Mouse (Mus musculus): Measurements from ENCODE around the gene Ltk. TPM values are rescaled to one million over a fixed set of nuclear protein-coding genes. Genes with fewer than 3 reads are reported as not detected.

Gene Ltk
- total and polyA plus RNA-seq, 2 experiments from 2014 or later: 2.0 to 8.5 TPM

DNA sequence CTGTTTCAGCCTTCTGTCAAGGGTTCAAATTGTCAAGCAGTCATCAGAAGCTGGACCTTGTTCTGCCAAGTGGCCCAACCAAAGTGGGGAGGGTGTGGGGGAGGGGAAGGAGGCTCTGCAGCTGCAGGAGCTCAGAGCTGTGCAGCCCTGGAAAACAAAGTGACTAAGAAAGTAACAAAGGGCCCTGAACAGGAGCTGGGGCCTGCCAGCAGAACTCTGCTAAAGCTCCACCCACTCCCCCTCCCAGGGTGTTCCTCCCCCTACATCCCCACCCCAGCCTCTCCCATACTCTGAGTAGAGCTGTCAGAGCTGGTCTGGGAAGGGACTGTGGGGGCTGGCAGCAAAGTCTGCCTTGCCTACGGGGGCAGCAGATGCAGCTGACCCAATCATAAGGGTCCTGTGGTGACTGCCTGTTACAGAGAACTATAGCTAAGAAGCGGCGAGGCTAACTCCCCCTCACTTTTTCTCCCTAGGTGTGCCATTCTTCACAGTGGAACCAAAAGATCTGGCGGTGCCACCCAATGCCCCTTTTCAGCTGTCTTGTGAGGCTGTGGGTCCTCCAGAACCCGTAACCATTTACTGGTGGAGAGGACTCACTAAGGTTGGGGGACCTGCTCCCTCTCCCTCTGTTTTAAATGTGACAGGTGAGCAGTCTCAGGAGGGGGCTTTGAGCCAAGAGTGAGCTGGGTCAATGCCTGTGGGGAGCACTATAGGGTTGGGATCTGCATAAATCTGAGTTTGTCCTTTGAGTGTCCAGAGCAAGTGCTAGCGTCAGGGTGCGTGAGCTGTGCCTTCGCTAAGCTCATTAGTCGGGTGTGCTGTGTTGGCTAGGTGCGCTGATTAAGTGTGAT lies 42.8 kb upstream of the Ltk start:
- DNase-seq (ENCODE audit: low spot score): peak; percentile 56
- H3K4me1 ChIP-seq (ENCODE audit: insufficient read depth, low read length): peaks cover 23% of the 10 kb centered on the region
- H3K27me3 ChIP-seq (ENCODE audit: insufficient read depth, low read length): no peaks in the 10 kb centered on the region
- TF ChIP-seq CTCF (IDR thresholded peaks at IDR 0.05; ENCODE audit: low read depth): no peak
- no peak overlapping the region for H3K4me2 ChIP-seq (ENCODE audit: low read depth, low read length)
- H3K27ac ChIP-seq: peak overlapping the region; percentile 54; the same call in 1 of the 2 replicates
- H3K4me3 ChIP-seq (ENCODE audit: low read length): no peak overlapping the region
- ATAC-seq: peak; percentile 44; the same call in 1 of the 2 replicates
- no peak overlapping the region for H3K9ac ChIP-seq (replicated peaks; ENCODE audit: low read length)
- H3K36me3 ChIP-seq (ENCODE audit: insufficient read depth, low read length): peaks cover 6% of the 10 kb centered on the region; the same call in 1 of the 2 replicates
- H3K9me3 ChIP-seq (ENCODE audit: low read length): no peaks in the 10 kb centered on the region
- WGBS: 34% methylated on average over 10 of the region's 10 CpGs

DNA sequence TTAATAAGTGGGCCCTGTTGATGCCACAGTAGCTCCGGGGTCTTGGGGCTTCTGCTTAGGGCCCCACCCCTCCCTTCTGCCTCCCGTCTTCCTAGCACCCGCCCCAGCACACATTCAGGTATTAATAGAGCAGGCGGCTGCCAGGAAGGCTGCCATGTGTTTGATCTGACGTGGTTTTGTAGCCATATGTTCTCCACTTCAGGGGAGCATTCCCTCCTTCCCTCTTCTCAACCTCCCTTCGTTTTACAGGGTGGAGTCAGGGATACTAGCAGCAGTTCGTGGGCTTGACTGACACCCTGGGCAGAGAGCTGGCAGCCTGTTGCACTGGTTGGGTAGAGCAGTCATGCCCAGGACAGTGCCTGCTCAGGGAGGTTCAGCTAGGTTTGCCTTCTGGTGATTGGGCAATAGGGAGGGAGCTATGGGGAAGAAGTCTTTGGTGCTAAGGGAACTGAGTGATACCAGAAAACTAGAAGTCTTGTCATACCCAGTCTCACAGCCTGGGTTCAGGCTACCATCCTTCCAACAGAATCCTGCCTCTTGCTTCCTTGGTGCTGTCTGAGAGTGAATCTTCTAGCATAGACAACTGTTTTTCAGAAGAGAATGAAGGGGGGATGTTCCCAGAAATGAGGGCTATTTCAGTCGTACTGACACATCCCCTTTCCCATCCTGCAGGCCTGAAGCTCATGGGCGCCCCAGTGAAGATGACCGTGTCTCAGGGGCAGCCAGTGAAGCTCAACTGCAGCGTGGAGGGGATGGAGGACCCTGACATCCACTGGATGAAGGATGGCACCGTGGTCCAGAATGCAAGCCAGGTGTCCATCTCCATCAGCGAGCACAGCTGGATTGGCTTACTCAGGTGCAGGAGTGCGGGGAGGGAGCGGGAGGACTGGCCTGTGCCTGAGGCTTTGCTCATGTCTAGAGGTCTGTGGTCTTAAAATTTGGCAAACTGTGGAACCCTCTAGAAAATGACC lies 40.9 kb upstream of the Ltk start:
- H3K4me1 ChIP-seq (ENCODE audit: insufficient read depth, low read length): peaks cover 23% of the 10 kb centered on the region
- TF ChIP-seq CTCF (IDR thresholded peaks at IDR 0.05; ENCODE audit: low read depth): no peak
- H3K4me3 ChIP-seq (ENCODE audit: low read length): peak overlapping the region; percentile 59
- 0 out of 2 replicates have a peak, but pooled peaks cover 3% of the 10 kb centered on the region for H3K36me3 ChIP-seq (ENCODE audit: insufficient read depth, low read length)
- H3K27ac ChIP-seq: no peak overlapping the region
- H3K27me3 ChIP-seq (ENCODE audit: insufficient read depth, low read length): no peaks in the 10 kb centered on the region
- DNase-seq (ENCODE audit: low spot score) (peak; percentile 6), ATAC-seq (no peak)
- H3K4me2 ChIP-seq (ENCODE audit: low read depth, low read length): peak overlapping the region; percentile 93
- no peaks in the 10 kb centered on the region for H3K9me3 ChIP-seq (ENCODE audit: low read length)
- no peak overlapping the region for H3K9ac ChIP-seq (replicated peaks; ENCODE audit: low read length)
- WGBS: 52% methylated on average over 15 of the region's 15 CpGs

DNA sequence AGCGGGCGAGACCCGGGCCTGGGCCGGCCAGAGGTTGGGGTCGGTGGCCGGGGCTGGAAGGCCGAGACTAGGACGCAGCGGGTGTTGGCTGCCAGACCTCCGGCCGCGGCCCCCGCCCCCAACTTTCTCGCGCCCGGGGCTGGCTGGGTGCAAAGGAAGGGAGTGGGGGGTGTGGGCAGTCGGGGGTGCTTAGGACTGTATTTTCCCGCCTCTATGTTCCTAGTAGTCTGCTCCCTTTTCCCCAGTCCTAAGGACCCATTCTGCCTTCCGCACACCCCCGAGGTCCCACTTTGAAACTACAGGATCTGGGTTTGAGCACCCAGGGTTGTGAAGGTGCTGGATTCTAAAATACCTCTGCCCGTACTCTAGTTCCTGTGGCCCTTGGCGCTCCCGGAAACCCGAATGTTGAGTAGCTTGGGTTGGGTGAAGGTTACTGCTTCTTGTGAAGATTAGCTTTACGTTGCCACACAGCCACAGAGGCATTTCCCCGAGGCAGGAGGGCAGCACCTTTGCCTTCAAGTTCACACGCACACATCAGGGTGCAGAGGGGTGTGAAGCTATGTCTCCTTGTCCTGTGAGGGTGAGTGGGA lies 39.8 kb upstream of the Ltk start:
- under 1% methylated on average over 12 of the region's 27 CpGs for WGBS
- TF ChIP-seq CTCF (IDR thresholded peaks at IDR 0.05; ENCODE audit: low read depth): no peak
- no peaks in the 10 kb centered on the region for H3K27me3 ChIP-seq (ENCODE audit: insufficient read depth, low read length)
- peak; percentile 22; the same call in 1 of the 2 replicates for ATAC-seq
- H3K4me1 ChIP-seq (ENCODE audit: insufficient read depth, low read length): peaks cover 23% of the 10 kb centered on the region
- H3K9ac ChIP-seq (replicated peaks; ENCODE audit: low read length): peak overlapping the region; percentile 78
- DNase-seq (ENCODE audit: low spot score): peak; percentile 6
- H3K27ac ChIP-seq: peak overlapping the region; percentile 70
- peak overlapping the region; percentile 93 for H3K4me2 ChIP-seq (ENCODE audit: low read depth, low read length)
- no peaks in the 10 kb centered on the region for H3K36me3 ChIP-seq (ENCODE audit: insufficient read depth, low read length)
- peak overlapping the region; percentile 59 for H3K4me3 ChIP-seq (ENCODE audit: low read length)
- no peaks in the 10 kb centered on the region for H3K9me3 ChIP-seq (ENCODE audit: low read length)

DNA sequence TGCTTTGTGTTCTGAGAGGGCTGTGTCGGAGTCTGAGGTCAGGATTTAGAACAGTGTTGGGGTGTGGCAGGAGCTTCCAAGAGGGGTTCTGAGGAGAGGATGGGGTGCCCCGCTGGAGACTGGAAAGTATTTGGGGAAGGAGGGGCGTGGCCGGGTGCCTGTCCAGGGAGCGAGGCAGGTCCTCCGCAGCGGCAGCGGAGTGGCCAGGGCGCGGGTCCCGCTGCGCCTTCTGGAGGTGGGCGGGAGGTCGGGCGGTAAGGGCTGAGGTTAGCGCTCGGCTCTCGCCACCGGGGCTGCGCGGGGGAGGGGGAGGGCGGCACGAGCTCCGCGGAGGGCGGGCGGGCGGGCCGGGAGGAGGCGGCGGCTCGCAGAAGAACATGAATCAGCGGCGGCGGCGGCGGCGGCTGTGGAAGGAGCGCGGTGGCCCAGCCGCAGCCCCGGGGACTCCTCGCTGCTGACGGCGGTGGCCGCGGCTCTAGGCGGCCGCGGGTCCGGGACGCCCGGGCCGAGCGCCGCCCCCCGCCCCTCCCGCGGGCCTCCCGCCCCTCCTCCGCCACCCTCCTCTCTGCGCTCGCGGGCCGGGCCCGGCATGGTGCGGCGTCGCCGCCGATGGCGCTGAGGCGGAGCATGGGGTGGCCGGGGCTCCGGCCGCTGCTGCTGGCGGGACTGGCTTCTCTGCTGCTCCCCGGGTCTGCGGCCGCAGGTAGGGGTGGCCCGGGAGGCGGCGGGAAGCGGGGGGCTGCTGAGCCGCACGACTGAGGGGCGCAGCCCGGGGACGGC lies 39.1 kb upstream of the Ltk start:
- DNase-seq (ENCODE audit: low spot score): peak; percentile 55
- no peak for TF ChIP-seq CTCF (IDR thresholded peaks at IDR 0.05; ENCODE audit: low read depth)
- Histone ChIP-seq H3K4me3 (ENCODE audit: low read length) (peak overlapping the region; percentile 59), H3K36me3 (ENCODE audit: insufficient read depth, low read length) (no peaks in the 10 kb centered on the region), H3K27ac (peak overlapping the region; percentile 70), H3K9me3 (ENCODE audit: low read length) (no peaks in the 10 kb centered on the region), H3K27me3 (ENCODE audit: insufficient read depth, low read length) (no peaks in the 10 kb centered on the region), H3K4me2 (ENCODE audit: low read depth, low read length) (peak overlapping the region; percentile 93), H3K9ac (replicated peaks; ENCODE audit: low read length) (peak overlapping the region; percentile 78), H3K4me1 (ENCODE audit: insufficient read depth, low read length) (peaks cover 18% of the 10 kb centered on the region)
- ATAC-seq: peak; percentile 73
- under 1% methylated on average over 53 of the region's 89 CpGs for WGBS

DNA sequence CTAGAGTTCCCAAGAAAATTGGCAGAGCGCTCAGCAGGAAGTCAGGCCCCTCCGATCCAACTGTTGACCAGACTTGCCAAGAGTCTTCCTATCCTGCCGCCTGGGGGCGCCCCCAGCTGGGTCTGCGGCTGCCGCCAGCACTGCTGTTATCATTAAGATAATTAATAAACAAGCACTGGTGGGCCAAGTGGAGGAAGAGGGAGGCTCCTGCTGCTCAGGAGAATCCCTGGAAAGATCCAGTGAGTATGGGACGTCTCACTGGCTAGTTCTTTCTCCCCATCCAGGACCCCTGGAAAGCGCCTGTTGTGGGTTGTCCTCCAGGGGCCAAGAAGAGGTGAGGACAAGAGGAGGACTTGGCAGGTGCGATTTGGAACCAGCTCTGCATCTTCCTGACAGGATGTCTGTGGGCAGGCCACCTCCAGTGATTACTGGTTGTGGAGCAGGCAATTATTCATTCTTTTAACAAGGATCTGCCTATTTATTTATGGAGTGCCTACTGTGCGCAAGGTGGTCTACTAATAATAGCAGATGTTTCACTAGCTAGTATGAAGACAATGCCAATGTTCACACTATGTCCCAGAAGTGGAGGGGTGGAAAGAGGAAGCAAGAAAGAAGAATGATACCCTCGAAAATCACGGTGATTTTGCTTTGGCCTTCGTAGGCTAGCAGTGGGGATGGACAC lies 38.2 kb upstream of the Ltk start:
- H3K36me3 ChIP-seq (ENCODE audit: insufficient read depth, low read length): no peaks in the 10 kb centered on the region
- H3K4me1 ChIP-seq (ENCODE audit: insufficient read depth, low read length): peaks cover 16% of the 10 kb centered on the region
- WGBS: 9% methylated on average over 13 of the region's 13 CpGs
- H3K27ac ChIP-seq: peak overlapping the region; percentile 70; the same call in 1 of the 2 replicates
- H3K9me3 ChIP-seq (ENCODE audit: low read length): no peaks in the 10 kb centered on the region
- no peak overlapping the region for H3K9ac ChIP-seq (replicated peaks; ENCODE audit: low read length)
- H3K4me2 ChIP-seq (ENCODE audit: low read depth, low read length): peak overlapping the region; percentile 93; the same call in 1 of the 2 replicates
- no peaks in the 10 kb centered on the region for H3K27me3 ChIP-seq (ENCODE audit: insufficient read depth, low read length)
- TF ChIP-seq CTCF (IDR thresholded peaks at IDR 0.05; ENCODE audit: low read depth): peak; percentile 64
- no peak overlapping the region for H3K4me3 ChIP-seq (ENCODE audit: low read length)
- DNase-seq (ENCODE audit: low spot score): peak; percentile 80
- ATAC-seq: no peak

Data from hindbrain, postnatal 0 days (tissue).